Mouse (Mus musculus) gastrocnemius, adult 8-10 months (tissue): ENCODE results near the gene Nck2. TPM values are rescaled to one million over a fixed set of nuclear protein-coding genes. Genes with fewer than 3 reads are reported as not detected.
"Not testable (repeated sequence)": the region's sequence is repeated elsewhere in the genome, so short reads cannot be mapped to it uniquely, and the experiment has no call there.

Experiments
- DNase-seq, 2 experiments: peaks; one replicate each; pipeline ENCODE4 v3.0.0; 2022; ENCODE audit warnings: low spot score in 2 of 2
- total RNA-seq, 4 experiments: library from RNA; stranded (reverse); gene quantifications; 2 replicates each; pipeline ENCODE4 v1.2.4; 2022

Nck2 gene
- total RNA-seq, 4 experiments from 2014 or later: 15.5 to 20.4 (median 19.0) TPM

- DNase-seq: no peak
Measured at GRCm38 (mm10) chr1:43530295-43531020, 86.1 kb downstream of the Nck2 start.

- DNase-seq: no peak
Measured at GRCm38 (mm10) chr1:43531307-43531706, 86.9 kb downstream of the Nck2 start.

GRCm38 (mm10) chr1:43532279-43532678, 87.9 kb downstream of the Nck2 start:
- DNase-seq: no peak

GRCm38 (mm10) chr1:43533497-43533896, 89.1 kb downstream of the Nck2 start:
- not testable (repeated sequence) for DNase-seq

GRCm38 (mm10) chr1:43534060-43534760, 89.8 kb downstream of the Nck2 start:
- DNase-seq: no peak

GRCm38 (mm10) chr1:43535519-43536000, 91.2 kb downstream of the Nck2 start:
- DNase-seq: no peak

GRCm38 (mm10) chr1:43536266-43536665, 91.9 kb downstream of the Nck2 start:
- no peak for DNase-seq

- DNase-seq: no peak
Measured at GRCm38 (mm10) chr1:43537021-43537420, 92.6 kb downstream of the Nck2 start.

GRCm38 (mm10) chr1:43537496-43537895, 93.1 kb downstream of the Nck2 start:
- DNase-seq: no peak

- DNase-seq: no peak
Measured at GRCm38 (mm10) chr1:43538716-43539115, 94.3 kb downstream of the Nck2 start.

- no peak for DNase-seq
Measured at GRCm38 (mm10) chr1:43539689-43540380, 95.5 kb downstream of the Nck2 start.

- no peak for DNase-seq
Measured at GRCm38 (mm10) chr1:43542339-43542738, 98.0 kb downstream of the Nck2 start.

- DNase-seq: no peak
Measured at GRCm38 (mm10) chr1:43547644-43548043, 103.3 kb downstream of the Nck2 start.

- no peak for DNase-seq
Measured at GRCm38 (mm10) chr1:43548749-43549148, 104.4 kb downstream of the Nck2 start.

GRCm38 (mm10) chr1:43550525-43550924, 106.1 kb downstream of the Nck2 start:
- no peak for DNase-seq

- not testable (repeated sequence) for DNase-seq
Measured at GRCm38 (mm10) chr1:43553989-43554679, 109.8 kb downstream of the Nck2 start.

- peak; percentile 14 to 26 for DNase-seq
Measured at GRCm38 (mm10) chr1:43555222-43555974, 111.0 kb downstream of the Nck2 start.

- DNase-seq: no peak
Measured at GRCm38 (mm10) chr1:43558329-43558728, 114.0 kb downstream of the Nck2 start.

GRCm38 (mm10) chr1:43559043-43559692, 114.8 kb downstream of the Nck2 start:
- DNase-seq: no peak

GRCm38 (mm10) chr1:43561085-43561484, 116.7 kb downstream of the Nck2 start:
- no peak for DNase-seq
